Mouse (Mus musculus) gastrocnemius, postnatal 10 days (tissue): Measurements from ENCODE around the gene Vmn1r203. TPM values are rescaled to one million over a fixed set of nuclear protein-coding genes. Genes with fewer than 3 reads are reported as not detected.
"Not testable (repeated sequence)": the region's sequence is repeated elsewhere in the genome, so short reads cannot be mapped to it uniquely, and the experiment has no call there.

ENCODE experiments used
- DNase-seq: peaks from one replicate; pipeline ENCODE4 v3.0.0; 2021; ENCODE audit warnings: mixed read lengths
- long read RNA-seq, 2 experiments: library from polyadenylated mRNA; stranded (forward); transcript quantifications; one replicate each; pipeline ENCODE4 v2.0.0; 2021
- total RNA-seq, 2 experiments: library from RNA; stranded (reverse); gene quantifications; 2 replicates each; pipeline ENCODE4 v1.2.3; 2021

Gene Vmn1r203
- not detected for total RNA-seq
- long read RNA-seq, experiment 1: 0 reads
- long read RNA-seq, experiment 2: 0 reads

DNA sequence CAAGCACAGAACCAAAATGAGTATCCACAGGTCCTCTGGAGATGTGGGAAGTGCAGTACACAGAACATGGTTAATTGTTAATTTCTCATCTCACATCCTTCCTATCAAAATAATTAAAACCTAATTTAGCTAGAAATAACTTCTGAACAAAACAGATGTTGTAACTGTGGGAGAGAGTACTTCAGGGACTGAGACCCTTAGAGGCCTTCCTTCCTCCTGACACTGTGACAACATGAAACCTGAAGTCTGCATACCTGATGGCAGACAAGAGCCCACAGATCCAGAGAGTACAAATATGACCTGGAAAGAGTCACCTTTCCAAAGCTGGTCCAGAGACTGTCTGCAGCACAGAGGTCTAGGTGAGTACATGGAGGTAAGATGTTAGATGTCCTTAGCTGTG, at the start of gene Vmn1r203:
Gene Vmn1r203 (plus strand): TSS at position 301 of the 400 bp plus-strand sequence.
- no peak for DNase-seq

DNA sequence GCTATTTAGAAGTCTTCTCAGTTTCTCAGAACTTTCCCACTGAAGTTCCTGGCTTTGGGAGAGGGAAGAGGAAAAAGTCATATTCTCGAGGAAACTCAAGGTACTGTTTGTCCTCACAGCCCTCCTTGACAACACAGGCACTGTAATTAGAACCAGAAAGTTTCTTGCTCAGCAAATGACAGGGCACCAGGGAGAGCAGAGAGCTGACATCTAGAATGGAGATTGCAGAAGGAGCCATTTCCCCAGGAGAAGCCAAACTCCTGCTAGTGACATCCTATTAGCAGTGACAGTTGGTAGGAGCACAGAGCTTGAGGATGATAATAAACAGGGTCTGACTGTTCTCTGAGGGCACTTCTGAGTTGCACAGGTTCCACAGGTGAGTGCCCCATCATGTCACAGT, 46.3 kb upstream of the Vmn1r203 start, which contains the start of gene Vmn1r201:
Gene Vmn1r201 (plus strand): TSS at position 301 of the 400 bp plus-strand sequence.
- no peak for DNase-seq

DNA sequence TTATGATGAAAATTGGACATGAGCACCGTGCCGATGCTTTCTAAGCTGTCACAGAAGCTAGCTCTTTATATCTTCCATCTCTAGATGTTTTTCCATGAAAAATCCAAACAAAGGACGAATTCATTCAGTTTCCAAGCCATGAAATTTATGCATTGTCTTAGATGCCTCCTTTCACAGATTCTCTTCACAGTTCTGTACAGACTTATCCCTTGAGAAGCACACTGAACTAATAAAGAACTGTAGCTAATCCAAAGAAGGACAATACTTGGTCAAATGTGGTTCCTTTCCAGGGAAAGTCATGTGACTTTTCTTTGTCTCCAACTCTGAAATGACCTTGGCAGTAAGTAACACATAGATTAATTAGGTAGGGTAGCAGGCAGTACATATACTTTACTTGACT, 15.5 kb upstream of the Vmn1r203 start:
- no peak for DNase-seq

DNA sequence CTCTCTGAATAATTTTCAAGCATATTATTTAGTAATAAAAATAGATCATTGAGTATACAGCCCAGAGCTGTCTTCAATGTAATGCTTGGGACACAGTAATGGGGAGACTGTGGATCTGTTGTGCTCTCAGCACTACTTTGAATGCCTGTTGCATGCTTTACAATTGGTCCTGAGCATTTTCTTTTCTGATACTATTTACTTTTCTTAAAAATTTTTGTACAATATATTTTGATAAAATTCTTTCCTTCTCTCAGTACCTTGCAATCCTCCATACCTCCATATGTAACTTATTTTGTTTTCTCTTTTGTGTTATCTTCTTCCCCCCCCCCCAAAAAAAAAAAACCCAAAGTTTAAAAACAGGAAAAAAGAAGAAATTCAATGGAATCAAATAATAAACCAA, 12.6 kb upstream of the Vmn1r203 start, which contains the start of gene Vmn1r202:
Gene Vmn1r202 (minus strand): TSS at position 101 of the 400 bp plus-strand sequence.
- no peak for DNase-seq

DNA sequence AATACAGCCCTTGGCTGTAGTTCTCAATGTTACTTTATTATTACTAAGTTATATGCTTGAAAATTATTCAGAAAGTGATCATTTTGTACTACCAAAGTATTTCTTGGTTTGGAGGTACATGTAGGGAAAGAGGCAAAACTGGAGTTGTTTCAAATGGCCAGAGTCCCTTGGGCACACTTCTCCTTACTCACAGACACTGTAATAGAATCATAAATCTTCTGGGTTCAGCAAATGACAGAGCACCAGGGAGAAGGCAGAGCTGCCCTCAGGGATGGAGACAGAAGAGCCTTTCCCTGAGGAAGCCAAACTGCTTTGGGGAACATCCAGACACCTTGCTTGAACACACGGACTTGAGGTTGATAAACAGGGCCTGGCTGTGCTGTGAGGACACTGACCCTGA, 35.0 kb downstream of the Vmn1r203 start, which contains the start of gene Vmn1r204:
Gene Vmn1r204 (plus strand): TSS at position 301 of the 400 bp plus-strand sequence.
- DNase-seq: not testable (repeated sequence)

DNA sequence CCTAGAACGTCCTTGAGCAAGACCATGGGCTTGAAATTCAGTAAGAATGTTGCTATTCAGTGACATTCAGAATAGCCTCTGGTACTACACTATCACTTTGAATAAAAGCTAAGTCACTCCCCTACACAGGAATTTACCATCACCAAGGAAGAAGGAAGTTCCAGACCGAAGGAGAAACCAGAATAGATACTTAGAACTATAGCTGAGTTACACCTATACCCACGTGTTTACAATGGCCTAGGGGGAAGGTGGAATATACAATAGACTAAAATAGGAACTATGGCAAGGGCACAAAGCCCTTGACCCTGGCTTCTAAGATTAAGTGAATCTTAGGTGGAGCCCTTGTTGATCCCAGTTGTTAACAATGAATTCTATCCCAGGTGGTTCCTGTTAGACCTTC, 57.0 kb downstream of the Vmn1r203 start:
- DNase-seq: not testable (repeated sequence)

Other genes starting within 250 kb of the Vmn1r203 start
- gene Vmn1r195, start 247.6 kb upstream of the Vmn1r203 start, total RNA-seq: not detected
- gene Vmn1r196, start 228.2 kb upstream of the Vmn1r203 start, total RNA-seq: not detected
- gene Vmn1r197, start 193.5 kb upstream of the Vmn1r203 start, total RNA-seq: not detected
- gene Vmn1r198, start 167.8 kb upstream of the Vmn1r203 start, total RNA-seq: not detected
- gene Vmn1r199, start 138.3 kb upstream of the Vmn1r203 start, total RNA-seq: not detected
- not detected for gene Vmn1r200, start 127.7 kb upstream of the Vmn1r203 start, total RNA-seq
- gene Vmn1r201, start 46.2 kb upstream of the Vmn1r203 start, total RNA-seq: not detected
- under 1 TPM in 1 of 2 experiments, not detected in 1; 0.05 TPM for gene Vmn1r202, start 12.7 kb upstream of the Vmn1r203 start, total RNA-seq
- not detected for gene Vmn1r204, start 35.1 kb downstream of the Vmn1r203 start, total RNA-seq
- not detected for gene Vmn1r205, start 74.9 kb downstream of the Vmn1r203 start, total RNA-seq
- gene Vmn1r206, start 106.1 kb downstream of the Vmn1r203 start, total RNA-seq: not detected
- not detected for gene Vmn1r207-ps, start 211.5 kb downstream of the Vmn1r203 start, total RNA-seq